Mouse (Mus musculus) central nervous system, embryonic 18 days (tissue): ENCODE results near the gene Tcf7l2. TPM values are rescaled to one million over a fixed set of nuclear protein-coding genes. Genes with fewer than 3 reads are reported as not detected.

Source experiments
- polyA plus RNA-seq: library from polyadenylated mRNA; depleted of rRNA; stranded (reverse); fragments of >200 nt; gene quantifications from 2 replicates; pipeline ENCODE4 v1.2.3, GENCODE M21; 2012; rRNA removed

The Tcf7l2 gene
- polyA plus RNA-seq, result 91.9 and 138 TPM in 2 replicates

GRCm38 (mm10) chr19:55741439-55741928, at the start of gene Tcf7l2:
TSS of gene Tcf7l2 (plus strand) at chr19:55741820.

